Mouse (Mus musculus) left cerebral cortex, postnatal 36 days (tissue): ENCODE results near the gene Gm16430. TPM values are rescaled to one million over a fixed set of nuclear protein-coding genes. Genes with fewer than 3 reads are reported as not detected.
"Not testable (repeated sequence)": the region's sequence is repeated elsewhere in the genome, so short reads cannot be mapped to it uniquely, and the experiment has no call there.

Experiments
- DNase-seq, 2 experiments: peaks; one replicate each; pipeline ENCODE4 v3.0.0; 2021 to 2022; ENCODE audit warnings: low spot score in 2 of 2, mixed read lengths in 1 of 2
- intact Hi-C: fragments of 180-260 bp; cut with DNase I; formaldehyde crosslinking; loops from one replicate; pipeline ENCODE4 v1.15.1; 2025
- total RNA-seq, 2 experiments: library from RNA; stranded (reverse); gene quantifications; 2 replicates each; pipeline ENCODE4 v1.2.3; 2021

Gm16430 gene
- not detected for total RNA-seq

DNA sequence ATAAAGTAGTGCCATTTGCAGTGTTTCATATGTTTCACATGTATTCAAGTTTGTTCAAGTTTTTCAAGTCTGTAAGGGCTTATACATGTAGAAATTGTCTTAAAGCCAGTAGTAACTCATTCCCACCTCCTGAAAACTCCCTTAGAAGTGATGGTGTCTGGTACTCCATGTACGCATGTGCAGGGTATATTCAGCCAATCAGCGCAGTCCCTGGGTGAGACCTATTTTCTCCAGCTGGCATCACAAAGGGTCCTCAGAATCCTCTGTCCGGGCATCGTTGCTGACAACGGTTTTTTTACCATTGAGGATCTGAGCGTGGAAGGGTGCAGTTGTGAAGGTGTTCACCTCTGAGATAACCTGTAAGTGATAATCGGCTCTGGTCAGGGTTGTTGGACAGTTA, at the start of gene Gm16430:
Gene Gm16430 (plus strand): TSS at position 301 of the 400 bp plus-strand sequence.
- intact Hi-C loops, DNase-seq: not testable (repeated sequence)

Other genes with a start within 250 kb of the Gm16430 start
- not detected for gene Gm16405, start 91.0 kb upstream of the Gm16430 start, total RNA-seq